Mouse (Mus musculus) stomach, postnatal 0 days (tissue): Measurements from ENCODE around the gene Nrp1. TPM values are rescaled to one million over a fixed set of nuclear protein-coding genes. Genes with fewer than 3 reads are reported as not detected.

Experiments
- ATAC-seq: fragments of 200-750 bp; cut with Nextera tagmentation; 2 replicates; pipeline ENCODE4 v1.8.0; 2017; ENCODE audit not compliant: low FRiP score, low TSS enrichment
- DNase-seq: peaks from one replicate; pipeline ENCODE4 v3.0.0-alpha.2; 2016; ENCODE audit warnings: low spot score
- H3K27ac ChIP-seq: fragments of 300-500 bp; sonication (generic); replicated peaks from 2 replicates; pipeline ENCODE4 v1.5.1; 2014; ENCODE audit warnings: mild to moderate bottlenecking, control low read depth
- H3K27me3 ChIP-seq: fragments of 300-500 bp; sonication (generic); 2 replicates; pipeline ENCODE4 v1.6.1; 2014; ENCODE audit warnings: low read length; ENCODE audit not compliant: control insufficient read depth, insufficient read depth
- H3K36me3 ChIP-seq: fragments of 300-500 bp; sonication (generic); 2 replicates; pipeline ENCODE4 v1.6.1; 2014; ENCODE audit warnings: low read length, mixed read lengths; ENCODE audit not compliant: control insufficient read depth, insufficient read depth
- H3K4me1 ChIP-seq: fragments of 300-500 bp; sonication (generic); replicated peaks from 2 replicates; pipeline ENCODE4 v1.6.1; 2014; ENCODE audit warnings: antibody characterized with exemption; ENCODE audit not compliant: control insufficient read depth, insufficient read depth
- H3K4me2 ChIP-seq: fragments of 300-500 bp; sonication (generic); replicated peaks from 2 replicates; pipeline ENCODE4 v1.6.1; 2014; ENCODE audit warnings: low read depth, mild to moderate bottlenecking, control low read depth, moderate library complexity
- H3K4me3 ChIP-seq: fragments of 300-500 bp; sonication (generic); 2 replicates; pipeline ENCODE4 v1.5.1; 2014; ENCODE audit warnings: low read depth, low read length, control low read depth
- H3K9ac ChIP-seq: fragments of 300-500 bp; sonication (generic); 2 replicates; pipeline ENCODE4 v1.6.1; 2014; ENCODE audit warnings: mild to moderate bottlenecking, low read length, control low read depth, mixed read lengths
- H3K9me3 ChIP-seq: fragments of 300-500 bp; sonication (generic); 2 replicates; pipeline ENCODE4 v1.6.1; 2016; ENCODE audit warnings: low read length; ENCODE audit not compliant: control insufficient read depth
- CTCF ChIP-seq: IDR thresholded peaks from 2 replicates; pipeline ENCODE4 v1.5.1; 2016; ENCODE audit warnings: antibody characterized with exemption, low read depth, mild to moderate bottlenecking, moderate library complexity
- EP300 ChIP-seq: optimal IDR thresholded peaks from 2 replicates; pipeline ENCODE3; 2016; ENCODE audit warnings: antibody characterized with exemption
- WGBS: fragments of 180-500 bp; shearing (Covaris S2); extraction: QIAGEN DNeasy Blood & Tissue Kit; methylation state at CpG from one replicate; pipeline ENCODE4 v1.1.7; 2014; 5-methylcytosine and 5-hydroxymethylcytosine counted together
- polyA plus RNA-seq: library from polyadenylated mRNA; unstranded; fragments of >200 nt; fragmentation: Nextera tagmentation; extraction: Ambion mirVana; gene quantifications from 2 replicates; pipeline ENCODE4 v1.2.1, GENCODE M21; 2015

The Nrp1 gene
- polyA plus RNA-seq, 1 experiment from 2014 or later = 16.9 TPM

DNA sequence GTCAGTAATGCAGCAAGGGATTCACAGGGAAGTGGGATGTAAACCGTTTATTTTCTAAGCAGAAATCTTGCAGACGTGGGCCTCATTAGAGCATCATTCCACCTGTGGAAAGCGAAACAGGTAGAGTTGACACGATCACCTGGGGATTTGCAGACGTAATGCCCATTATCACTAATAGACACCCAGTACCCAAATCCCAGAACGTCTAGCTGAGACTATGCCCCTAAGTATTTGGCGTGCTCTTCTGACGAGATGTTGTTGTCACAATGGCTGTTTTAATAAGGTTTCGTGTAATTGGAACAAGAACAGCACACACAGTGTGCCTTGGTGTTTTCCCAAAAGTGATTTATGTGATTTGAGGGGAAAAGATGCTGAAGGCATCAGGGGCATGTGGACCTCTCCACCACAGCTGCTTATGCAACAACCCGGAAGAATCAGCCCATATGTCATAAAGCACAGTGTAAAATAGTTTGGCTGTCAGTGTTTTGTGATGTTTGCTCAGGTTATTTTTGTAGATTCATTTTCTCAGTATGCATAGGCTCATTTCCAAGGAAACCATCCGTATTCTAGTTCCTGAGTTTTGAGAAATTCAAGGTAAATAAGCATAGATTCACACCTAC, 40.2 kb downstream of the Nrp1 start:
- no peaks in the 10 kb centered on the region for H3K27me3 ChIP-seq

DNA sequence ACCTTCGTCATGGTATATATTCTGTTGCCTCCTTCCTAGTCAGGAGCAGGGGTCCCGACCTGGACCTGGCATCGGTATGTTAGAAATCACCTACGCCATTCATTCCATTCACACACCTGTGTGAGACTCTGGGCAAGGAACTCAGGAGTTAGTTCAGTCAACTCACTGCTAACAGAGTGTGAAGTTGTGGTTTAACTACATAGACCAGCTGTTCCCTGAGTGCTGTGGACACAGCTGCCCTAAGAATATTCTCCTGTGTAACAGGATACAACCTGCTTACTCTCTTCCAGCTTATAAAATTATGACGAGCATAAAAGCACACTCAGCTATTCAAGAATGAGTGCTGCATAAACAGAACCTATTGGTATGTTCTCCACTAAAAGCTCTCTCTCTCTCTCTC, 41.9 kb downstream of the Nrp1 start:
- TF ChIP-seq CTCF (no peak), EP300 (no peak)
- H3K27me3 ChIP-seq = no peaks in the 10 kb centered on the region

More for the DNA sequence above, 40.2 kb downstream of the Nrp1 start:
- Histone ChIP-seq H3K27ac (no peak overlapping the region), H3K9ac (no peak overlapping the region), H3K4me2 (no peak overlapping the region), H3K4me3 (no peak overlapping the region), H3K4me1 (no peaks in the 10 kb centered on the region), H3K9me3 (no peaks in the 10 kb centered on the region), H3K36me3 (no peaks in the 10 kb centered on the region)
- ATAC-seq = no peak
- TF ChIP-seq CTCF (no peak), EP300 (no peak)
- WGBS = 83% methylated on average over 11 of the region's 11 CpGs
- DNase-seq = no peak

DNA sequence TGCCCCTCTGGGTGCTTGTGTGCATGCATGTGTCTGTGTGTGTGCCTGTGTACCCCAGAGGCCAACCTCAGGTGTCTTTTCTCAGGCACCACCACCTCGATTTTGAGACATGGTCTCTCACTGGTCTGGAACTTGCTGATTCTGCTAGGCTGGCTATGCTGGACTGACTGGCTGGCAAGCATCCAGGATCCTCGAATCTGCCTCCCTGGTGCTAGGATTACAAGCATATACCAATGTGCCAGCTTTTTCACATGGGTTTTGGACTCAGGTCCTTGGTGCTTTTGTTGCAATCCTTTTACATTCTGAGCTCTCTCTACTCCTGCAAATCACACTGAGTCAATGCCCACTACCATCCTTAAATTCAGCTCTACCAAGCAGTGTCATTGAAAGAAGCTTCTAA, 46.5 kb downstream of the Nrp1 start:
- no peak for ATAC-seq
- WGBS = 56% methylated on average over 2 of the region's 2 CpGs
- DNase-seq = no peak
- no peak overlapping the region for H3K27ac ChIP-seq
- no peaks in the 10 kb centered on the region for H3K27me3 ChIP-seq
- H3K9ac ChIP-seq = no peak overlapping the region
- no peaks in the 10 kb centered on the region for H3K36me3 ChIP-seq
- no peak overlapping the region for H3K4me3 ChIP-seq
- no peaks in the 10 kb centered on the region for H3K9me3 ChIP-seq
- no peak overlapping the region for H3K4me2 ChIP-seq
- no peak for TF ChIP-seq EP300
- no peak for TF ChIP-seq CTCF
- H3K4me1 ChIP-seq = no peaks in the 10 kb centered on the region

More for the DNA sequence above, 41.9 kb downstream of the Nrp1 start:
- Histone ChIP-seq H3K36me3 (no peaks in the 10 kb centered on the region), H3K4me3 (no peak overlapping the region), H3K27ac (no peak overlapping the region), H3K9ac (no peak overlapping the region), H3K4me2 (no peak overlapping the region), H3K9me3 (no peaks in the 10 kb centered on the region), H3K4me1 (no peaks in the 10 kb centered on the region)
- no peak for DNase-seq
- 55% methylated on average over 5 of the region's 5 CpGs for WGBS
- no peak for ATAC-seq

DNA sequence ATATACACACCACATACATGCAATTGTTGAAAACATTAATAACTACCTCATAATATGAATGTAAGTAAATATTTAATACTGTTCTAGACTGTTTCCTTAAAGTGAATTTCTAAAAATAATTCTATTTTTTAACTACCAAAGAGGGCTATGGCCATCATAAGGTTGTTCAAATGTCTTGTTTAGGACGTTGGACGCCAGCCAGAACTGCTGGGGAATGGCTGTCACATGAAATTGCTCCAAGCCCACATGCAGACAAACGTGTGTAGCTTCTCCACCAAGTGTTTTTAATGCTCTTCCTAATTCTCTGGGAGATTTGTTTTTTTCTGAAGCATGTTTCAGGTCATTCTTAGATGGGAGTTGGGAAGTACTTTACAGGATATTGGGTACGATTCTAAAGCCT, 55.0 kb downstream of the Nrp1 start:
- Histone ChIP-seq H3K4me1 (0 out of 2 replicates have a peak, but pooled peaks cover 3% of the 10 kb centered on the region), H3K4me3 (no peak overlapping the region), H3K9ac (no peak overlapping the region), H3K27me3 (no peaks in the 10 kb centered on the region), H3K4me2 (no peak overlapping the region), H3K36me3 (no peaks in the 10 kb centered on the region), H3K9me3 (no peaks in the 10 kb centered on the region), H3K27ac (no peak overlapping the region)
- no peak for ATAC-seq
- 51% methylated on average over 4 of the region's 4 CpGs for WGBS
- no peak for TF ChIP-seq EP300
- DNase-seq = no peak

DNA sequence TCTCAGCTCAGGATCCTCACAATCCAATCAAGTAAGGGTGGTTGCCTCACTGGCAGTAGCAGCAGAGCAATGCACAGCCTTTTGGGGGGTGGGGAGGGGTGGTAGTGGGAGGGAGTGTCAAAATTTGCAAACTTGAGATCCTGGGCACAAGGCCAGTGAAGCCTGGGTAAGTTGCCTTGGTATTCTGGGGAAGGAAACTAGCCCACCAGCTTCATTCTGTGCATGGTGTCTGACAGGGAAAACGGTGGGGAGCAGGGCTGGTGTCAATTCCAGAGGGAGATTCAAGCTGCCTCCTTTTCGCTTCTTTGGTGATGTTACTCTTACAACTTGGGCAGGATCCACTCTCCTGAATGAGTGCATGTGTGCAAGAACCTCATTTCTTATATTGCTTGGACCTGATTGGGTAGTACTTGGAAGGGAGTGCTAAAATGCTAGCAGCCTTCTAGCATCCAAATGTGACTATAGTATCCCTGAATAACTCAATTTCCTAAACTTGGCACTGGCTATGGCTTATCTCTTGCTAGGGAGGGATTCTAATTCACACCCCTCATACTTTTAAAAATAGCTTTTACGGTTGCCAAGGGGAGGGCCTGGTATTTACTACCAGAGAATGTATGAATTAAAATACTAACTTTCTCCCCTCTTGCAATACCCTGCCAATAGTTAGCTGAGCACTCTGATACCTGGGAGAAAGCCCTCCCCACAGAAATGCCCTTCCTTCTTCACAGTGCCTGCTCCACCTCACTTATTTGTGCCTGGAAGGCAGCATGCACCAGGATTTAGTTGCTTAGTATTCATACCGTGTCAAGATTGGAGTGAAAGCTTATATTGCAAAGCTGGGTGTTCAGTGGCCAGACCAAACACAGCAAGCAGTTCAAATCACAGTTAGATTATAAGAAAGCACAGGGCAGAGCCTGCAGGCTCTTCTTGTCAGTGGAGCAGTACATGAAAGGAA, 57.6 kb downstream of the Nrp1 start:
- no peak for DNase-seq
- no peaks in the 10 kb centered on the region for H3K27me3 ChIP-seq
- TF ChIP-seq CTCF = no peak
- H3K27ac ChIP-seq = no peak overlapping the region; the same call in 1 of the 2 replicates
- H3K9ac ChIP-seq = no peak overlapping the region
- no peak for ATAC-seq
- 0 out of 2 replicates have a peak, but pooled peaks cover 3% of the 10 kb centered on the region for H3K4me1 ChIP-seq
- no peak overlapping the region for H3K4me2 ChIP-seq
- H3K36me3 ChIP-seq = no peaks in the 10 kb centered on the region
- no peaks in the 10 kb centered on the region for H3K9me3 ChIP-seq
- 40% methylated on average over 4 of the region's 4 CpGs for WGBS
- H3K4me3 ChIP-seq = no peak overlapping the region

DNA sequence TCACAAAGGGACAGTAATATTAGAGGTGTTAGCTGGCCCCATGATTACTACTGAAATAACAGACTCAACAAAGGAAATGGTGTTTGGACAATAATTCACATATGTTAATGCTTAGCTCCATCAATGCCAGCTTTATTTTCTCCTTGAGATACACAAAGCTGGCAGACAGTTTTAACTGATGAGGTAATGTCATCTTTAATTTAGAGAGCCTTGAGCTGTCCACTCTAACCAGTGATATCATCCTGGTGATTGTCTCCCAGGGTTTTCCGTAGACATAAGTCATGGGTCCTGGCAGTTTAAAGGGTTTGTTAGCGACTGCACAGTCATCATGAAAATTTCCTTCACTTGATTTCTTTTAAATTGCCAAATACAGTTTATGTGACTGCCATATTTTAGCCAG, 58.5 kb downstream of the Nrp1 start:
- 50% methylated on average over 2 of the region's 2 CpGs for WGBS
- DNase-seq (no peak), ATAC-seq (no peak)
- H3K9ac ChIP-seq = no peak overlapping the region
- no peak overlapping the region for H3K4me3 ChIP-seq
- TF ChIP-seq CTCF = no peak
- TF ChIP-seq EP300 = no peak
- no peaks in the 10 kb centered on the region for H3K27me3 ChIP-seq
- 0 out of 2 replicates have a peak, but pooled peaks cover 3% of the 10 kb centered on the region for H3K4me1 ChIP-seq
- no peak overlapping the region for H3K27ac ChIP-seq
- H3K4me2 ChIP-seq = no peak overlapping the region
- no peaks in the 10 kb centered on the region for H3K36me3 ChIP-seq
- no peaks in the 10 kb centered on the region for H3K9me3 ChIP-seq
